24 mouse cellular contexts compared by ENCODE assay signal in the genomic region with DNA sequence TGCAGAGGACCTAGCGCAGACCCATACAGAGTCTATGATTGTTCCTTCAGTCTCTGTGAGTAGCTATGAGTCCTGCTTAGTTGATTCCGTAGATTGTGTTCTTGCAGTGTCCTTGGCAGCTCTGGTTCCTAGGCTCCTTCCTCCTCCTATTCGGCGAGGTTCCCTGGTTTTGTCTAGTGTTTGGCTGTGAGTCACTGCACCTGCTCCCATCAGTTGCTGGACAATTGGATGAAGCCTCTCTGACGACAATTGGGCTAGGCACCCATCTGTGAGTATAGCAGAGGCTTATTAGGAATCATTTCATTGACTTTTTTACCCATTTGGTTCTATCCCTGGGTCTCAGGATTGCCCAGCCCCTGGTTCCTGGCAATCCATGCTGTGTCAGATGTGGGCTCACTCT.
DNase-seq lines count a peak whose midpoint lies in the region; ATAC-seq and TF ChIP-seq lines count a peak whose summit lies in the region.
"Had no signal": no experiment of that assay in that cellular context is flagged by ENCODE, and none has a peak within 500 bp of the region (broad histone marks: within the 10 kb centered on the region; RNA-seq: fewer than 3 reads in every experiment).

No protein-coding gene starts in this region.

- no peak overlapping the region for H3K27ac ChIP-seq in forebrain, embryonic 15.5 days (replicated peaks)
- H3K27ac ChIP-seq: embryonic facial prominence, embryonic 12.5 days; embryonic facial prominence, embryonic 15.5 days; hindbrain, embryonic 10.5 days; hindbrain, embryonic 14.5 days; hindbrain, postnatal 0 days had no signal

- peak overlapping the region; percentile 40 for H3K4me2 ChIP-seq in myocyte (ENCODE audit: low read depth)
- no peak overlapping the region for H3K4me2 ChIP-seq in forebrain, embryonic 15.5 days (replicated peaks)
- H3K4me2 ChIP-seq: embryonic facial prominence, embryonic 12.5 days; embryonic facial prominence, embryonic 15.5 days; heart, embryonic 11.5 days; hindbrain, embryonic 14.5 days had no signal

- TF ChIP-seq POLR2A in myocyte (IDR thresholded peaks at IDR 0.05; ENCODE audit: insufficient read length, low read depth): no peak

- peaks cover 10% of the 10 kb centered on the region; the same call in 1 of the 2 replicates for H3K4me1 ChIP-seq in forebrain, embryonic 15.5 days
- H3K4me1 ChIP-seq: embryonic facial prominence, embryonic 12.5 days; embryonic facial prominence, embryonic 15.5 days had no signal

- H3K9ac ChIP-seq in forebrain, embryonic 15.5 days (replicated peaks): no peak overlapping the region
- H3K9ac ChIP-seq: embryonic facial prominence, embryonic 12.5 days; embryonic facial prominence, embryonic 15.5 days; hindbrain, embryonic 14.5 days had no signal

- TF ChIP-seq CTCF in C2C12 (IDR thresholded peaks at IDR 0.05; ENCODE audit: control insufficient read depth, insufficient read depth, insufficient read length): no peak

- intact Hi-C loops in gastrocnemius, postnatal 36 days (cut with DNase I): no loop called here

- H3K36me3 ChIP-seq in C2C12 (ENCODE audit: control insufficient read depth, insufficient read depth) (no peaks in the 10 kb centered on the region), myocyte (ENCODE audit: control insufficient read depth, insufficient read depth) (no peaks in the 10 kb centered on the region)
- no peaks in the 10 kb centered on the region for H3K36me3 ChIP-seq in forebrain, embryonic 15.5 days
- H3K36me3 ChIP-seq: embryonic facial prominence, embryonic 12.5 days; embryonic facial prominence, embryonic 15.5 days; hindbrain, embryonic 10.5 days had no signal

- H3K9me3 ChIP-seq in forebrain, embryonic 15.5 days: no peaks in the 10 kb centered on the region
- H3K9me3 ChIP-seq: embryonic facial prominence, embryonic 12.5 days; embryonic facial prominence, embryonic 15.5 days; hindbrain, embryonic 10.5 days had no signal

- H3K79me2 ChIP-seq in C2C12 (ENCODE audit: control insufficient read depth, insufficient read depth): no peaks in the 10 kb centered on the region
- no peaks in the 10 kb centered on the region for H3K79me2 ChIP-seq in myocyte (ENCODE audit: control insufficient read depth, insufficient read depth)

- WGBS in forebrain, embryonic 15.5 days: 81% methylated on average over 5 of the region's 5 CpGs

- DNase-seq in gastrocnemius, adult 18-20 months (ENCODE audit: low spot score): peak; percentile 29
- DNase-seq in gastrocnemius, postnatal 36 days: no peak
- DNase-seq in gastrocnemius, postnatal 10 days: peak; percentile 29
- no peak for DNase-seq in right cerebral cortex, adult 2 months (ENCODE audit: low spot score in 2 of 2)
- DNase-seq: adrenal gland, adult 2 months; adrenal gland, postnatal 14 days; B cell, adult 2 months; cerebellum, adult 11 months; cerebellum, adult 2 months; cerebellum, postnatal 14 days; kidney, adult 18-20 months had no signal

- H3K27me3 ChIP-seq in C2C12 (ENCODE audit: control insufficient read depth, insufficient read depth, insufficient read length): no peaks in the 10 kb centered on the region
- no peaks in the 10 kb centered on the region for H3K27me3 ChIP-seq in myocyte (ENCODE audit: control insufficient read depth, insufficient read depth, insufficient read length)
- no peaks in the 10 kb centered on the region for H3K27me3 ChIP-seq in forebrain, embryonic 15.5 days
- H3K27me3 ChIP-seq: embryonic facial prominence, embryonic 12.5 days; embryonic facial prominence, embryonic 15.5 days had no signal

- ATAC-seq in forebrain, embryonic 15.5 days (replicated peaks): no peak
- ATAC-seq: CD4-positive, CD25-positive, alpha-beta regulatory T cell, adult 4 months; forebrain, embryonic 14.5 days; hindbrain, postnatal 0 days; inflammation-experienced regulatory T-cells, adult 6 months; intestine, embryonic 16.5 days had no signal

- H3K4me3 ChIP-seq in C2C12 (ENCODE audit: insufficient read depth, poor library complexity, severe bottlenecking) (no peak overlapping the region), myocyte (no peak overlapping the region)
- no peak overlapping the region for H3K4me3 ChIP-seq in forebrain, embryonic 15.5 days
- H3K4me3 ChIP-seq: embryonic facial prominence, embryonic 12.5 days; embryonic facial prominence, embryonic 15.5 days; hindbrain, embryonic 10.5 days had no signal

- no peaks in the 10 kb centered on the region for H3K79me3 ChIP-seq in C2C12 (ENCODE audit: low read depth)

- H3ac ChIP-seq in C2C12 (ENCODE audit: control insufficient read depth, insufficient read length, low read depth) (no peak overlapping the region), myocyte (ENCODE audit: control insufficient read depth, insufficient read length) (no peak overlapping the region)

TF ChIP-seq in C2C12, 6 proteins besides CTCF, POLR2A, EP300 and RAD21:
- peak; percentile 87 for TF ChIP-seq MYOD1 (IDR thresholded peaks at IDR 0.05; ENCODE audit: control insufficient read depth, insufficient read length, low read depth)
- TF ChIP-seq MAX (IDR thresholded peaks at IDR 0.05): no peak

TF ChIP-seq in myocyte, 11 proteins besides CTCF, POLR2A, EP300 and RAD21:
- TF ChIP-seq USF1 (IDR thresholded peaks at IDR 0.05; ENCODE audit: low read depth) (no peak), MYOD1 (IDR thresholded peaks at IDR 0.05; ENCODE audit: control insufficient read depth in 1 of 3, insufficient read length in 2 of 3, low read depth in 2 of 3) (peak; percentile 57 to 91 (median 90)), REST (IDR thresholded peaks at IDR 0.05; ENCODE audit: insufficient read depth, insufficient read length) (no peak), E2F4 (IDR thresholded peaks at IDR 0.05; ENCODE audit: insufficient read depth) (no peak)

Comparison
In these comparisons a context has a peak if more than half of its experiments do, and no peak if none do; other contexts are left out.
1. DNase-seq: peak in gastrocnemius, adult 18-20 months (single experiment) and gastrocnemius, postnatal 10 days (single experiment); none in gastrocnemius, postnatal 36 days (0 of 2) and right cerebral cortex, adult 2 months (0 of 2).